Mouse (Mus musculus) stomach, postnatal 0 days (tissue): ENCODE results near the gene Ascl2.

Experiments used
- CTCF ChIP-seq: IDR thresholded peaks from 2 replicates; pipeline ENCODE4 v1.5.1; 2016; ENCODE audit warnings: antibody characterized with exemption, low read depth, mild to moderate bottlenecking, moderate library complexity
- EP300 ChIP-seq: optimal IDR thresholded peaks from 2 replicates; pipeline ENCODE3; 2016; ENCODE audit warnings: antibody characterized with exemption

DNA sequence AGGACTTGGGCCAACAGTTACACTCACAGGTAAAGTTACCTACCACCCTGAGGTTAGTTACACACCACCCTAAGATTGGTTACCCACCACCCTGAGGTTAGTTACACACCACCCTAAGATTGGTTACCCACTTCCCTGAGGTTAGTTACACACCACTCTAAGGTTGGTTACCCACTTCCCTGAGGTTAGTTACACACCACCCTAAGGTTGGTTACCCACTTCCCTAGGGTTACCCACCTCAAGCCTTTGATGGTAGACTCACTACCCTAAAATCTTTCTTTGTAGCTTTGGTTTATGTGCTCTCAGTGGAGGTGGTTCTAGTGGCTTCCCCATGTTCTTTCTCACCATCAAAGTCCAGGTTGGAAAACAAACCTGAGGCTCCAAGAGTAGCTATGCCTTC lies 25.9 kb upstream of the Ascl2 start:
- TF ChIP-seq EP300 (no peak), CTCF (no peak)
